Mouse (Mus musculus) CH12F3 (cell line): Measurements from ENCODE around the gene Golga1.

Experiments used
- in situ Hi-C: fragments of 300-500 bp; cut with MboI; formaldehyde crosslinking; loops from 2 replicates; pipeline ENCODE4 v1.14.3; 2020; ENCODE audit warnings: low sequenced_read_pairs

The Golga1 gene

DNA sequence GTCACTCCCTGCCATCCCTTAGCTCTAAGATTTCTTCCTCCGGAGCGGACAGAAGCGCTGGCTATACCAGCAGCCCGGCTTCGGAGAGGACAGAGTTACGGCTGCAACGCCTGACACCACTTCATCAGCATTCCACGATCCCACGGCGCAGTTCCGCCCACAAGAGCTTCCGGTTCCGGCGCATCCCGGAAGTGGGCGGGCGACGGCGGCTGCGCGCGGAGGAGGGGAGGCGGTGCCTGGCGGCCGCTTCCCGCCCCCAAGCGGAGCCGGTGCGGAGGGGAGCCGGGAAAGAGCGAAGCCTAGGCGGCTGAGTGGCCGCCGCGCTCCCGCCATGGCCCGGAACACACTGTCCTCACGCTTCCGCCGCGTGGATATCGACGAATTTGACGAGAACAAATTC is 57.5 kb downstream of the Golga1 start:
- in situ Hi-C loops = no loop called here

DNA sequence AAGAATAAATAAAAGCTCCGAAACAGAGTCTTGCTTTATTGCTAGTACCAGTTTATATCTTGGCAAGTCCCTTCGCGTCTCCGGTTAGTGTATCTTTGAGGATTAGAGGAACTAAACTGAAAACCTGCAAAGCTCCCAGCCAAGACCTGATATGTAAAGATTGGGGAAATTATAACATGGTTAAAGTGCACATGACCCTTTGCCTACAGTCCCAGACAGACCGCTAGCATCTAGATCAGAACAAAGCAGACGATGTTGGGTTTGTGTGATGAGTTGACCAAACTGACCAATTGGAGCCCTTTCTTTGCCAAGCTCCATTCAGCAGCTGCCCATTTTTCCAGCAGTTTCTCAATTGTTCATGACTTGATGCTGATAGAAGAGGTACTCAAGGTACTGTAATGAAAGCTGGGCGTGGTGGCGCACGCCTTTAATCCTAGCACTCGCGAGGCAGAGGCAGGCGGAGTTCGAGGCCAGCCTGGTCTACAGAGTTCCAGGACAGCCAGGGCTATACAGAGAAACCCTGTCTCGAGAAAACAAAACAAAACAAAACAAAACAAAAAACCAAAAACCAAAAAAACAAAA is 59.1 kb downstream of the Golga1 start:
- in situ Hi-C loops = no loop called here

- in situ Hi-C loops = no loop called here
Measured at GRCm38 (mm10) chr2:39005574-39006079, 59.7 kb downstream of the Golga1 start, which contains the start of gene Rpl35. TSS of gene Rpl35 (minus strand) at chr2:39005624.

- in situ Hi-C loops = no loop called here
Measured at GRCm38 (mm10) chr2:39004880-39005435, 60.4 kb downstream of the Golga1 start, which contains the start of gene Arpc5l. TSS of gene Arpc5l (plus strand) at chr2:39005348.

- in situ Hi-C loops = no loop called here
Measured at GRCm38 (mm10) chr2:39004372-39004771, 61.0 kb downstream of the Golga1 start.

GRCm38 (mm10) chr2:39003512-39003911 is 61.8 kb downstream of the Golga1 start:
- in situ Hi-C loops = no loop called here

- in situ Hi-C loops = no loop called here
Measured at GRCm38 (mm10) chr2:39003106-39003505, 62.2 kb downstream of the Golga1 start.

- in situ Hi-C loops = no loop called here
Measured at GRCm38 (mm10) chr2:39001866-39002265, 63.5 kb downstream of the Golga1 start.

DNA sequence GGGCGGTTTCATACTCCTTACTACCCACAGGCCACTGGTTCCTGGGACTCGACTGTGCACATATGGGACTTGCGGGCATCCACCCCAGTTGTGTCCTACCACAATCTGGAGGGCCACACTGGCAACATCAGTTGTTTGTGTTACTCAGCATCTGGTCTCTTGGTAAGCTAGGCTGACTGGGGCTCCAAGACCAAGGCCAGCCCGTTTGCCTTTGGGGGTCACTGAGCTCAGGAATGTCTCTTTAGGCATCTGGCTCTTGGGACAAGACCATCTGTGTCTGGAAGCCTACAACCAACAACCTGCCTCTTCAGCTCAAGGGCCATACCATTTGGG is 64.8 kb downstream of the Golga1 start:
- in situ Hi-C loops = no loop called here

- in situ Hi-C loops = loop anchor here (5.0 kb wide), 1 partner anchor 73 kb away; the partner anchor contains the start of gene Nr6a1
Measured at GRCm38 (mm10) chr2:38999910-39000586, 65.3 kb downstream of the Golga1 start.

DNA sequence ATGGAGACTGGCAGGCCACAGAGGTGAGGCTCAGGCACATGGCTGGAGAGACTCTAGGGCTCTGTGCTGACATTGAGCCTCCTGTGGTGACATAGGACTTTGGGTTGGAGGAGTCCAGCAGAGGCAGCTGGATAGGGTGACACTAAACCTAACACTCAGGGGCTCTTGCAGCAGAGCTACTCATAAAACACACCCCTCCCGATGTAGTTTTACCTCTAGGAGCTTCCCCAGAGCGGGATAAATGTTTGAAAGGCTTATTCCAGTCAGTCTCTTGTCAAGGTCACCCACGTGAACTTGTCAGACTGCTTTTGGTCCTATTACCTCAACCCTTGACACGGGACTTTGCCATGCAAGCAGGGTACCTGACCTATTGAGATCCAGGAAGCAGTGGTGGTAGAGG is 66.0 kb downstream of the Golga1 start:
- in situ Hi-C loops = loop anchor here (5.0 kb wide), 1 partner anchor 72 kb away; the partner anchor contains the start of gene Nr6a1

DNA sequence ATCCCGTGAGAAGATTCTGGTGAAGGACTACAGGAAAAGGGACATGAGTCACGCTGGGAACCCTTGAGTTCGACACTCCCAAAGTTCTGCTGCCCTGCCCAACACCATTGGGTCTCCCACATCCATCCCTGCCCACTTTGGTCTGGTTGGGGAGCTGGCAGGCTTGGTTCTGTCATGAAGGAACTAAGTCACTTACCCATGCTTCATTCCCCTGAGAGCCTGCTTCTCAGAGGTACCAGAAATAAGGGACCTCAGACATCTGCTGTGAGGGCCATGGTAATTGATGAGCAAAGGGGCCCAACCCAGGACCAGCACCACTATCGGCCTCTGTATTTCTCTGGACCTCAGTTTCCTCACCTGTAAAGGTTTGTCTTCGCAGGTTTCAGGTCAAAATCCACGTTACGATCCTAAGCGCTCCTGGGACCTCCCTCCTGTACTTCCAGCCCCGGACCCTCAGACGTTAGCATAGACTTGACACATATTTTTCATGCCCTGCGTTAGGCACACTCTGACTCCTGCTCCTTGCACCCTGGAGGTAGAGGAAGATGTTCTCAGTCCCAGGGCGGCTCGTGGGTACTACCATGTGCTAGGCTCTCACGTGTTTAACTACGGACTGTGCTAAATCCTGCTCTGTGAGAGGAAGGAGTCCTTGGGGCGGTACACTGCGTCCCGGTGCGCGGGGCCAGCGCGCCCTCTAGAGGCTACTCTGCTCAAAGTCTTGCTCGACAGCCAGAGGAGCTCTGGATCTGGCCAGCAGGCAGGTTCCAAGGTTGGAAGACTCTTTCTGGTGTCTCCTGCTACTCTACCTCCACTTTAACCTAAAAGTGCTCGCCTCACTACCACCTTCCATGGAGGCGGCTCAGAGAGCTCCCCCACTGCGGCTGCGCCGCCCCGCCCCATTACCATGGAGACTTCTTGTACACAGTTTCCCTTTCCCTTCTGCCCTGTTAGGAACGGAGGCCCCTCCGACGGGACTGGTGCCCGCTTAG is 67.7 kb downstream of the Golga1 start, which contains the start of gene Wdr38:
Gene Wdr38 (plus strand): TSS at position 91 of the 989 bp plus-strand sequence.
- in situ Hi-C loops = loop anchor here (5.0 kb wide), 1 partner anchor 70 kb away; the partner anchor contains the start of gene Nr6a1

GRCm38 (mm10) chr2:38992452-38992851 is 72.9 kb downstream of the Golga1 start:
- in situ Hi-C loops = no loop called here

DNA sequence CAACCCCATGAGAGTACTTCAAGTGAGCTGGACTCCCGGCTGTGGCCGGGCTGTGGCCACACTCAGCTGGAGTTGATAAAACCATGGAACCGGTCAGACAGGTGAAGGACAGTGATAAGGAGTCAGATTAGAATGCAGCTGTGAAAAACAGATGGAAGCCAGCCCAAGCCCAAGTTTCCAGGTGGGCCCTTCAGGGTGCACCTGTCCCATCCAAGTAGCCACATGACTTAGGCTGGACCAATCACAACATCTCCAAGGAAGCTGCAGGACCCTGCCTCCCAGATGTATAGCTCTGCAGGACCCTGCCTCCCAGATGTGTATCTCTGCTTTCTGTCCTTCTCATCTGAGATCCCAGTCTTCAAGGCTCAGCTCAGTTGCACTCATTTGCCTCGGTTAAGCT is 73.3 kb downstream of the Golga1 start:
- in situ Hi-C loops = no loop called here

DNA sequence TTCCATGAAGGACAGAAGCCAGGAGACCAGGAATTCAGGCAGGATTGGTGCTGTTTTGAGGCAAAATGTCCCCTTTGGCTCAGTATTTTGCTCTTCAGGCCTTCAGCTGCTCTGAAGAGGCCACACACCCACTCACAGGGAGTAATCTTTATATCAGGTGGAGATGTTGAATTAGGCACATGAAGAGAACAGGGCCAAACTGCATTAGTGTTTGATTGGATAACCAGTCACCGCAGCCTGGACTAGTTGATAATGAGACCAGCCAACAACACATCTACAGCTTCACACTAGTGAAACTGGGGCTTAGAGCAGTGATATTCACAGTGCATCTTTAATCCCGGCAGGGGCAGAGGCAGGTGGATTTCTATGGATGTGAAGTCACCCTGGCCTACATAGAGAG is 76.4 kb downstream of the Golga1 start:
- in situ Hi-C loops = no loop called here

DNA sequence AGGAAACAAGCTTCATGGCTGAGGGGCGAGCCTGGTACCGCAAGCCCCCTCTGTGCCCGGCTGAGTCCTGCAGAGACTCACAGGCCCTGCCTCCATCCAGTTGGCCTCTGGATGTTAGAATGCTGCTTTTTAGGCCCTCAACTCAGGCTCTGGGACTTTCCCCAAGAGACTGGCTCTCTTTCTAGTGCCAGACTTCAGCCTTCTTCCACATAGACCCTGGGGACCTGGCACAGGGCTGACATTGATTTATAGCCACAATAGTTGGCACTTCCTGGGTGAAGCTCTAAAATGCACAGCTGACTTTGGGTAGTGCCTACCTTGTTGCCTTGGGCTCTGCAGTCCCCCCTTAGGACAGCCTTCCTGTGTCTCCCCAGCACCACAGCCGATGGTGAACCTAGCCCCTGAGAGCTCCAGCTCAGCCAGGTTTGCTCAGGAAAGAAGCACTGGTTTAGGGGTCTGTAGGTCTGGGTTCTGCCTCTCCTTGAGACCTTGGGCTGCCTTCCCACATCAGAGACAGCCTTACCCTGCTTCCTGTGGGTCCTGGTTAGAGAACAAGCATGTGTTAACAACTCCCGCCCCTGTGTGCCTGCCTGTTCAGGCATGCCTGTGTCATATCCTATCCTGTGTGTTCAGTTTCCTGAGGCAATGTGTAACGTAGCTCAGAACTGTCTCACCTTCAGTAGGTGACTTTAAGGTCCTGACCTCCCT is 77.4 kb downstream of the Golga1 start:
- in situ Hi-C loops = no loop called here

- in situ Hi-C loops = no loop called here
Measured at GRCm38 (mm10) chr2:38987371-38987770, 78.0 kb downstream of the Golga1 start.

GRCm38 (mm10) chr2:38986580-38986979 is 78.8 kb downstream of the Golga1 start:
- in situ Hi-C loops = no loop called here

GRCm38 (mm10) chr2:38983456-38983855 is 81.9 kb downstream of the Golga1 start:
- in situ Hi-C loops = no loop called here

DNA sequence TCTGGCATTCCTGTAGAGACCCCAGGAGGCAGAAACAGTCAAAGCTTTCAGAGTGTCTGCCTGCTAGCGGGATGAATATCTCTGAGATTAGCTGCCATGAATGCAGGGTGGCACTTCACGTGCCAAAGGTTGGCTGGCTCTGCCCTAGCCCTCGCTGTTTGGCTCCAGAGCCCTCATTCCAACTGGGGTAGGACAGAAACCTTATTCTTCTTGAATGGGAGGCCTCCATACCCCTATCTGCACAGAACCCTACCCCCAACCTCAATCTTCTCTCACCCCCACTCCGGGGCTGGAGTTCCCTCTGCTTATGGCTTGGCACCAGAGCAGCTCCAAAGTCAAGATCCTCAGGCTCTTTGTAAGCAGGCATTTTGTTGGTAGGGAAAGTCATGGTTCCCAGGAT is 87.5 kb downstream of the Golga1 start:
- in situ Hi-C loops = no loop called here
